31 mouse cellular contexts compared by ENCODE assay signal in genomic region chr14:43793811-43794210, GRCm38 (mm10). TPM values are rescaled to one million over a fixed set of nuclear protein-coding genes. Genes with fewer than 3 reads are reported as not detected.
"Had no signal": no experiment of that assay in that cellular context is flagged by ENCODE, and none has a peak within 500 bp of the region (broad histone marks: within the 10 kb centered on the region; RNA-seq: fewer than 3 reads in every experiment).

No protein-coding gene starts in this region.

RNA-seq across cellular contexts. Expression of gene Gm8180, which starts 9.3 kb away (rescaled TPM):
- total RNA-seq: common myeloid progenitor, adult 5-6 weeks; forebrain, postnatal 0 days; gastrocnemius, adult 18-20 months; gastrocnemius, adult 2 months; gastrocnemius, adult 8-10 months; gastrocnemius, postnatal 10 days; gastrocnemius, postnatal 14 days; gastrocnemius, postnatal 25 days; gastrocnemius, postnatal 36 days; gastrocnemius, postnatal 4 days; granulocyte monocyte progenitor cell, adult 5-6 weeks; heart, adult 18-20 months; heart, adult 2 months; heart, adult 8-10 months had no signal
- polyA plus RNA-seq: cortical plate, adult 2 months; embryonic facial prominence, embryonic 10.5 days; embryonic facial prominence, embryonic 11.5 days; embryonic facial prominence, embryonic 12.5 days; embryonic facial prominence, embryonic 13.5 days; embryonic facial prominence, embryonic 14.5 days; embryonic facial prominence, embryonic 15.5 days; erythroblast, embryonic 14.5 days; forebrain, embryonic 10.5 days; forebrain, embryonic 11.5 days; forebrain, embryonic 12.5 days; forebrain, embryonic 13.5 days; forebrain, embryonic 14.5 days; forebrain, embryonic 15.5 days; forebrain, embryonic 16.5 days; forebrain, postnatal 0 days; frontal cortex, adult 2 months; gonadal fat pad, adult 2 months; heart, adult 2 months had no signal

RNA-seq across cellular contexts. Expression of gene Gm6526, which starts 46.1 kb away (rescaled TPM):
- total RNA-seq: common myeloid progenitor, adult 5-6 weeks; forebrain, postnatal 0 days; gastrocnemius, adult 18-20 months; gastrocnemius, adult 2 months; gastrocnemius, adult 8-10 months; gastrocnemius, postnatal 10 days; gastrocnemius, postnatal 14 days; gastrocnemius, postnatal 25 days; gastrocnemius, postnatal 36 days; gastrocnemius, postnatal 4 days; granulocyte monocyte progenitor cell, adult 5-6 weeks; heart, adult 18-20 months; heart, adult 2 months; heart, adult 8-10 months had no signal
- polyA plus RNA-seq: cortical plate, adult 2 months; embryonic facial prominence, embryonic 10.5 days; embryonic facial prominence, embryonic 11.5 days; embryonic facial prominence, embryonic 12.5 days; embryonic facial prominence, embryonic 13.5 days; embryonic facial prominence, embryonic 14.5 days; embryonic facial prominence, embryonic 15.5 days; erythroblast, embryonic 14.5 days; forebrain, embryonic 10.5 days; forebrain, embryonic 11.5 days; forebrain, embryonic 12.5 days; forebrain, embryonic 13.5 days; forebrain, embryonic 14.5 days; forebrain, embryonic 15.5 days; forebrain, embryonic 16.5 days; forebrain, postnatal 0 days; frontal cortex, adult 2 months; gonadal fat pad, adult 2 months; heart, adult 2 months had no signal
